Mouse (Mus musculus) limb, embryonic 14.5 days (tissue): ENCODE measurements around the gene Calcrl. TPM values are rescaled to one million over a fixed set of nuclear protein-coding genes. Genes with fewer than 3 reads are reported as not detected.

Source experiments
- ATAC-seq: fragments of 200-750 bp; cut with Nextera tagmentation; 2 replicates; pipeline ENCODE4 v1.8.0; 2017; ENCODE audit warnings: low read depth, moderate number of reproducible peaks, moderate TSS enrichment; ENCODE audit not compliant: low FRiP score
- DNase-seq: peaks from one replicate; pipeline ENCODE4 v3.0.0-alpha.2; 2015; ENCODE audit warnings: low spot score
- H3K27ac ChIP-seq: fragments of 300-500 bp; sonication (generic); replicated peaks from 2 replicates; pipeline ENCODE4 v1.5.1; 2014; ENCODE audit warnings: low read depth, mild to moderate bottlenecking, low read length, moderate library complexity, mixed read lengths
- H3K27me3 ChIP-seq: fragments of 300-500 bp; sonication (generic); 2 replicates; pipeline ENCODE4 v1.6.1; 2014; ENCODE audit warnings: low read length, mixed read lengths; ENCODE audit not compliant: control insufficient read depth, insufficient read depth
- H3K36me3 ChIP-seq: fragments of 300-500 bp; sonication (generic); 2 replicates; pipeline ENCODE4 v1.6.1; 2014; ENCODE audit warnings: mild to moderate bottlenecking, low read length, moderate library complexity, mixed read lengths; ENCODE audit not compliant: control insufficient read depth, insufficient read depth
- H3K4me1 ChIP-seq: fragments of 300-500 bp; sonication (generic); 2 replicates; pipeline ENCODE4 v1.6.1; 2014; ENCODE audit warnings: antibody characterized with exemption, low read length, mixed read lengths; ENCODE audit not compliant: control insufficient read depth, insufficient read depth
- H3K4me2 ChIP-seq: fragments of 300-500 bp; sonication (generic); replicated peaks from 2 replicates; pipeline ENCODE4 v1.6.1; 2014; ENCODE audit warnings: low read depth, mild to moderate bottlenecking, low read length, moderate library complexity; ENCODE audit not compliant: severe bottlenecking
- H3K4me3 ChIP-seq: fragments of 300-500 bp; sonication (generic); replicated peaks from 2 replicates; pipeline ENCODE4 v1.5.1; 2014; ENCODE audit warnings: low read length
- H3K9ac ChIP-seq: fragments of 300-500 bp; sonication (generic); 2 replicates; pipeline ENCODE4 v1.6.1; 2014; ENCODE audit warnings: mild to moderate bottlenecking, low read depth, low read length, moderate library complexity; ENCODE audit not compliant: severe bottlenecking
- H3K9me3 ChIP-seq: fragments of 300-500 bp; sonication (generic); 2 replicates; pipeline ENCODE4 v1.6.1; 2016; ENCODE audit warnings: low read length; ENCODE audit not compliant: control insufficient read depth
- POLR2A ChIP-seq: fragments of 200-500 bp; IDR thresholded peaks from 2 replicates; pipeline ENCODE4 v1.8.0; 2012; ENCODE audit warnings: inconsistent platforms, mild to moderate bottlenecking, moderate library complexity, borderline replicate concordance; ENCODE audit not compliant: insufficient read depth, insufficient read length; ENCODE audit errors: extremely low read depth
- WGBS: fragments of 180-500 bp; shearing (Covaris S2); extraction: QIAGEN DNeasy Blood & Tissue Kit; methylation state at CpG from one replicate; pipeline ENCODE4 v1.1.7; 2014; 5-methylcytosine and 5-hydroxymethylcytosine counted together
- polyA plus RNA-seq, 2 experiments: library from polyadenylated mRNA; depleted of rRNA in 1 of 2; stranded (reverse) in 1 of 2; unstranded in 1 of 2; fragments of >200 nt; fragmentation: Nextera tagmentation in 1 of 2; extraction: Ambion mirVana in 1 of 2; gene quantifications; 2 replicates each; pipeline versions ENCODE4 v1.2.1 to v1.2.3; 2012 to 2014

The Calcrl gene
- polyA plus RNA-seq, 2 experiments: 6.5 to 18.2 TPM

DNA sequence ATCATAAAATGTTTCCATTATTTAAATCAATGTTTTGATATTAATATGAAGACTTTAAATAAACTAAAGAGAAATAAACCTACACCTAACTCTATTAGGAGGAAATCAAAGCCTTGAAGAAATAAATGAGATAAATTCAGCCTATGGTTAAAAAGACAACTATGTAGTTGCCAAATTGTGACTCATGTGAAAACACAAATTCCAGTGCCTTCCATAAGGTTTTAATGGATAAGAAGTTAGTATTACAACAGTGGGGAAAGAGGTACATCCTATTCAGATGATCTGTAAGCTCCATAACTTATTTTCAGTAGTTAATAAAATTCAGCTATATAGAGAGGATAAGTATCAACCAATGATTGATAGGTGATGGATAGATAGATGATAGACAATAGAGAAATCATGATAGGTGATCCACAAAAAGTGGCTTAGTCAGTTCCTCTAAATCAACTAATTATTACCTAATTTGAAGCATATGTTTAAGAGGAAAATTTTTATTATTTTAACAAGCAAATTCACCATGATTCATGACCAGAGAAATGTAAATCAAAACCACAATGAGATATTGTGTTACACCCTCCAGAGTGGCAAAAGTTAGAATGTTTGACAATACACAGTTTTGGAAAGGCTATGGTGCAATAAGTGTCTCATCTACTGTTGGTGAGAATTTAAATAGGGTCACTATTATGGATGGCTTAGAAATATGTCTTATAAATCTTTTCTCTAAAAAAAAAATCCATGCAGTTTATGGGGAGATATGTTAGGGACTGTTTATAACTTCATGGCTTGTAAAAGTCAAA is 15.2 kb downstream of the Calcrl start:
- no peaks in the 10 kb centered on the region for H3K27me3 ChIP-seq
- TF ChIP-seq POLR2A: no peak
- no peak for DNase-seq
- no peak overlapping the region for H3K4me2 ChIP-seq
- no peak overlapping the region for H3K27ac ChIP-seq
- H3K36me3 ChIP-seq: no peaks in the 10 kb centered on the region
- H3K4me1 ChIP-seq: no peaks in the 10 kb centered on the region
- no peak for ATAC-seq
- no peaks in the 10 kb centered on the region for H3K9me3 ChIP-seq
- no peak overlapping the region for H3K4me3 ChIP-seq
- no peak overlapping the region for H3K9ac ChIP-seq

DNA sequence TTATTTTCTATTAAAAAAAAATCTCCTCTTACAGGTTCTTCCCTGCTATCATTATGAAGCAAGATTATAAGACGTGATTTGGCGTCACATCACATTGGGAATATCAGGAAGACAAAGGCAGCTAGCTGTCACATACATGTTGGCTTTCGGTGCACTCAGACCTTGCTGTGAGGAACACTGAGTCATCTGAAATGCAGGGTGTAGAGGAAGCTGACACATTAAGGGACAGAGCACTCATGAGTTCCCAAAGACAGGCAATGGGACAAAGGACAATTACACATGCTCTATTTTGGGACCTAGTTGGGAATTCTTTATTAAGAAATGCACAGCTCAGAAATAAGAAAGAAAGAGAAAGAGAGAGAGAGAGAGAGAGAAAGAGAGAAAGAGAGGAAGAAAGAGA is 20.4 kb downstream of the Calcrl start:
- Histone ChIP-seq H3K9ac (no peak overlapping the region), H3K9me3 (no peaks in the 10 kb centered on the region), H3K27ac (no peak overlapping the region), H3K4me3 (no peak overlapping the region), H3K36me3 (no peaks in the 10 kb centered on the region), H3K4me2 (no peak overlapping the region), H3K27me3 (no peaks in the 10 kb centered on the region), H3K4me1 (no peaks in the 10 kb centered on the region)
- ATAC-seq (no peak), DNase-seq (no peak)
- no peak for TF ChIP-seq POLR2A
- 87% methylated on average over 3 of the region's 3 CpGs for WGBS

DNA sequence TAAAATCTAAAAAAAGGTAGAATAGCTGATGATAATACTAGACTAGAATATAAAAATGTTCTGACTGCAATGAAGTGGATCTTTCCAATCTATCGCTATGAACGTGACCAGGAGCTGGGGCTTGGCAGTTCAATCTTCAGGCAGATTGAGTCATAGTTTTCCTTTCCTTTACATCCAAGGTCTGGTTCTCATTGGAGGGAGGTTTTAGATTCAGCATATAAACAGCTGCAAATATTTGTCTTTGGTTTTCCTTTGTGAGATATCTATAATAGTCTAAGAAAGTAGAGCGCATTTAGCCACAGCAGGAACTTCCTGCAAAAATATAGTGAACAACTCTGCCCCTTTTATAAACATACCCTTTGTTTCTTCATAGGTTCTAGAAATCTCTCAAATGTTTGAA is 22.5 kb downstream of the Calcrl start:
- WGBS: 72% methylated on average over 3 of the region's 3 CpGs
- H3K9me3 ChIP-seq: no peaks in the 10 kb centered on the region
- ATAC-seq: no peak
- no peaks in the 10 kb centered on the region for H3K4me1 ChIP-seq
- H3K27me3 ChIP-seq: no peaks in the 10 kb centered on the region
- no peak overlapping the region for H3K9ac ChIP-seq
- H3K36me3 ChIP-seq: no peaks in the 10 kb centered on the region
- no peak overlapping the region for H3K27ac ChIP-seq
- no peak for TF ChIP-seq POLR2A
- no peak overlapping the region for H3K4me3 ChIP-seq
- H3K4me2 ChIP-seq: no peak overlapping the region
- no peak for DNase-seq

DNA sequence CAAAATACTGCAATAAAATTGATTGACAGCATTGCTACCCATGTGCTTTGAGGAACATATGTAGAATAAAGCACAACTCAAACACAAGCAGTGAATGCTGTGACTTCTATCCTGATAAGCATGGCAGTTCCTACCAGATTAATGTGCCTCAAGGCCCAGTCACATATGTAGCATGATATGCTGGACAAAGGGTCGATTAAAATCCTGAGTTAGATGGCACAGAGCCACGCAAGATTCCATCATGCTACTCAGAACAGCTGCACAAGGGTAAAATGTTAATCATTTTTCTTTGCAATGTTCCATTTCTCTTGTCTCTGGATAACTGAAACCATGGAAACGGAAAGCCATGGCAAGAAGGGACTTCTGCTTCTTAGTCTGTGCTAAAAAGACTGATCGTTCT is 28.7 kb downstream of the Calcrl start:
- no peak overlapping the region for H3K27ac ChIP-seq
- ATAC-seq (no peak), DNase-seq (no peak)
- no peak overlapping the region for H3K4me3 ChIP-seq
- WGBS: 85% methylated on average over 4 of the region's 4 CpGs
- no peaks in the 10 kb centered on the region for H3K36me3 ChIP-seq
- no peak for TF ChIP-seq POLR2A
- no peak overlapping the region for H3K4me2 ChIP-seq
- no peaks in the 10 kb centered on the region for H3K4me1 ChIP-seq
- no peaks in the 10 kb centered on the region for H3K9me3 ChIP-seq
- no peak overlapping the region for H3K9ac ChIP-seq
- no peaks in the 10 kb centered on the region for H3K27me3 ChIP-seq

DNA sequence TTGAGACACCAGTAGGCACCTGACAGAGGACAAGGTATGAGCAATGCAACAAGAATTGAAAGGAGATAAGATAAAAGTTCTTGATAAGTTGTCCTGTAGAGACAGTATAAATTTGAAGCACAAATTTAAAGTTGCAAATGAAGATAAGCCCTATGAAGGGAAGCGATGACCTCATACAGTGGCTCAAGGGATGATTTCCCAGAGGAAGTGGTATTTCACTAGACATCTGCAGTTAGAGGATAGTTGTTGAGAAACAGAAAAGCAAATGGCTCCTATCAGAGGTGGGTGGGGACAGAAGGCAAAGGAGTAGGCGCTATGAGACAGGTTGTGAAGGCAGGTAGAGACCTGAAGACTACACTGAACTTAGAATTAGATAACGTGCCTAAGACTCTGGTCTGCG is 32.0 kb downstream of the Calcrl start:
- DNase-seq: no peak
- Histone ChIP-seq H3K9ac (no peak overlapping the region), H3K27me3 (no peaks in the 10 kb centered on the region), H3K4me1 (no peaks in the 10 kb centered on the region), H3K9me3 (no peaks in the 10 kb centered on the region), H3K4me2 (no peak overlapping the region), H3K27ac (no peak overlapping the region), H3K36me3 (no peaks in the 10 kb centered on the region), H3K4me3 (no peak overlapping the region)
- no peak for ATAC-seq
- WGBS: 81% methylated on average over 4 of the region's 4 CpGs
- TF ChIP-seq POLR2A: no peak
